Mouse (Mus musculus): ENCODE data around the gene Olfr1037. TPM values are rescaled to one million over a fixed set of nuclear protein-coding genes. Genes with fewer than 3 reads are reported as not detected.

The Olfr1037 gene
- not detected in 2 replicates for polyA plus RNA-seq (2012; rRNA removed)

GRCm38 (mm10) chr2:86087285-86087684 lies at the start of gene Olfr1037:
Olfr1037 (minus strand) TSS chr2:86087385.

DNA sequence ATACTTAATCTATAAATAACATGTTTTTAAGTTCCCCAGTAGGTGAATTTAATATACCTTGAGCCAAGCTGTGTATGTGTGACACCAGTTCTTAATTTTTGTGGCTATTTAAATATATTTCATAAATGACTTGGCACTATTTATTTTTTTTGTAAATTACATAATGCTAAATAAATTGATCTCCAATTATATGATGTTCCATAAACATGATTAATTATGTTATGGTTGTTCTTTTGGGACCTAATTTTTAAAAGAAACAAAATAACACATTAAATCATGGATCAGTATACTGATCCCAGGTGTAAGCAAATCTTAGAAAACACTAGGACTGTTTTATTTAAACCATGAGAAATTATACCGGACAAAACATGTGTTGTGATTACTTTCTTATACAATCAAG lies 48.6 kb upstream of the Olfr1037 start, which contains the start of gene Olfr1039:
TSS of gene Olfr1039 (minus strand) at position 101 of the 400 bp plus-strand sequence.

GRCm38 (mm10) chr2:86073692-86074091 lies 13.5 kb downstream of the Olfr1037 start, which contains the start of gene Olfr1036:
Olfr1036 (plus strand) TSS chr2:86073992.

GRCm38 (mm10) chr2:86045561-86045960 lies 41.6 kb downstream of the Olfr1037 start, which contains the start of gene Olfr1034:
Olfr1034 (plus strand) TSS chr2:86045861.

Other genes starting within 250 kb of the Olfr1037 start
- gene Olfr1019, start 241.9 kb downstream of the Olfr1037 start, polyA plus RNA-seq (2012; rRNA removed), result not detected in 2 replicates
- gene Olfr1020, start 240.4 kb downstream of the Olfr1037 start, polyA plus RNA-seq (2012; rRNA removed), result not detected in 2 replicates
- not detected in 2 replicates for gene Olfr1022, start 218.8 kb downstream of the Olfr1037 start, polyA plus RNA-seq (2012; rRNA removed)
- gene Olfr1023, start 201.7 kb downstream of the Olfr1037 start, polyA plus RNA-seq (2012; rRNA removed), result not detected in 2 replicates
- gene Olfr1024, start 182.3 kb downstream of the Olfr1037 start, polyA plus RNA-seq (2012; rRNA removed), result not detected in 2 replicates
- not detected in 2 replicates for gene Olfr1025-ps1, start 172.2 kb downstream of the Olfr1037 start, polyA plus RNA-seq (2012; rRNA removed)
- not detected in 2 replicates for gene Olfr1026, start 165.8 kb downstream of the Olfr1037 start, polyA plus RNA-seq (2012; rRNA removed)
- gene Olfr1028, start 136.9 kb downstream of the Olfr1037 start, polyA plus RNA-seq (2012; rRNA removed), result not detected in 2 replicates
- not detected in 2 replicates for gene Olfr1029, start 113.5 kb downstream of the Olfr1037 start, polyA plus RNA-seq (2012; rRNA removed)
- not detected in 2 replicates for gene Olfr1030, start 108.1 kb downstream of the Olfr1037 start, polyA plus RNA-seq (2012; rRNA removed)
- gene Olfr1031, start 97.1 kb downstream of the Olfr1037 start, polyA plus RNA-seq (2012; rRNA removed), result not detected in 2 replicates
- gene Olfr1032, start 81.8 kb downstream of the Olfr1037 start, polyA plus RNA-seq (2012; rRNA removed), result not detected in 2 replicates
- 0.12 TPM in 1 of 2 replicates, not detected in the other for gene Olfr1033, start 66.8 kb downstream of the Olfr1037 start, polyA plus RNA-seq (2012; rRNA removed)
- 0.02 TPM in 1 of 2 replicates, not detected in the other for gene Olfr1034, start 41.5 kb downstream of the Olfr1037 start, polyA plus RNA-seq (2012; rRNA removed)
- gene Olfr1036, start 13.4 kb downstream of the Olfr1037 start, polyA plus RNA-seq (2012; rRNA removed), result not detected in 2 replicates
- not detected in 2 replicates for gene Olfr1039, start 48.5 kb upstream of the Olfr1037 start, polyA plus RNA-seq (2012; rRNA removed)
- gene Olfr1040, start 59.3 kb upstream of the Olfr1037 start, polyA plus RNA-seq (2012; rRNA removed), result not detected in 2 replicates
- gene Olfr1042, start 74.5 kb upstream of the Olfr1037 start, polyA plus RNA-seq (2012; rRNA removed), result not detected in 2 replicates
- not detected in 2 replicates for gene Olfr1043, start 80.1 kb upstream of the Olfr1037 start, polyA plus RNA-seq (2012; rRNA removed)
- not detected in 2 replicates for gene Olfr1044, start 90.4 kb upstream of the Olfr1037 start, polyA plus RNA-seq (2012; rRNA removed)
- not detected in 2 replicates for gene Olfr52, start 98.3 kb upstream of the Olfr1037 start, polyA plus RNA-seq (2012; rRNA removed)
- gene Olfr1045, start 115.6 kb upstream of the Olfr1037 start, polyA plus RNA-seq (2012; rRNA removed), result not detected in 2 replicates
- gene Olfr1046, start 131.9 kb upstream of the Olfr1037 start, polyA plus RNA-seq (2012; rRNA removed), result not detected in 2 replicates
- not detected in 2 replicates for gene Olfr1047, start 144.0 kb upstream of the Olfr1037 start, polyA plus RNA-seq (2012; rRNA removed)
- gene Olfr1048, start 152.9 kb upstream of the Olfr1037 start, polyA plus RNA-seq (2012; rRNA removed), result not detected in 2 replicates
- not detected in 2 replicates for gene Olfr1049, start 170.9 kb upstream of the Olfr1037 start, polyA plus RNA-seq (2012; rRNA removed)
- not detected in 2 replicates for gene Olfr1051, start 191.7 kb upstream of the Olfr1037 start, polyA plus RNA-seq (2012; rRNA removed)
- gene Olfr1052, start 205.1 kb upstream of the Olfr1037 start, polyA plus RNA-seq (2012; rRNA removed), result not detected in 2 replicates
- not detected in 2 replicates for gene Olfr1053, start 227.9 kb upstream of the Olfr1037 start, polyA plus RNA-seq (2012; rRNA removed)
- not detected in 2 replicates for gene Olfr1054, start 248.0 kb upstream of the Olfr1037 start, polyA plus RNA-seq (2012; rRNA removed)